Mouse (Mus musculus) myocyte (in vitro differentiated cells): ENCODE data around the gene Fbxw5.

Source experiments
- MAX ChIP-seq: IDR thresholded peaks from one replicate; pipeline ENCODE4 v1.6.1; 2011; ENCODE audit warnings: low read depth, mild to moderate bottlenecking, control low read depth
- MYOD1 ChIP-seq, 3 experiments: IDR thresholded peaks; one replicate each; pipeline ENCODE4 v1.6.1; 2011; ENCODE audit warnings: control low read depth in 2 of 3, low read depth in 2 of 3, mild to moderate bottlenecking in 2 of 3, moderate library complexity in 1 of 3; ENCODE audit not compliant: insufficient read length in 2 of 3, control insufficient read depth in 1 of 3
- MYOG ChIP-seq, 3 experiments: IDR thresholded peaks; one replicate each; pipeline ENCODE4 v1.6.1; 2011; ENCODE audit warnings: control low read depth in 2 of 3, low read depth in 2 of 3, mild to moderate bottlenecking in 2 of 3; ENCODE audit not compliant: insufficient read length in 2 of 3, control insufficient read depth in 1 of 3, insufficient read depth in 1 of 3
- POLR2A ChIP-seq: IDR thresholded peaks from one replicate; pipeline ENCODE4 v1.6.1; 2011; ENCODE audit warnings: low read depth, mild to moderate bottlenecking, control low read depth, moderate library complexity; ENCODE audit not compliant: insufficient read length
- POLR2AphosphoS2 ChIP-seq: IDR thresholded peaks from one replicate; pipeline ENCODE4 v1.6.1; 2011; ENCODE audit warnings: low read depth, control low read depth; ENCODE audit not compliant: insufficient read length
- REST ChIP-seq: IDR thresholded peaks from one replicate; pipeline ENCODE4 v1.6.1; 2011; ENCODE audit warnings: mild to moderate bottlenecking, control low read depth, moderate library complexity; ENCODE audit not compliant: insufficient read depth, insufficient read length
- SRF ChIP-seq: IDR thresholded peaks from one replicate; pipeline ENCODE4 v1.6.1; 2011; ENCODE audit warnings: low read depth; ENCODE audit not compliant: control insufficient read depth, insufficient read length
- USF1 ChIP-seq: IDR thresholded peaks from one replicate; pipeline ENCODE4 v1.6.1; 2011; ENCODE audit warnings: low read depth, mild to moderate bottlenecking, control low read depth, moderate library complexity

DNA sequence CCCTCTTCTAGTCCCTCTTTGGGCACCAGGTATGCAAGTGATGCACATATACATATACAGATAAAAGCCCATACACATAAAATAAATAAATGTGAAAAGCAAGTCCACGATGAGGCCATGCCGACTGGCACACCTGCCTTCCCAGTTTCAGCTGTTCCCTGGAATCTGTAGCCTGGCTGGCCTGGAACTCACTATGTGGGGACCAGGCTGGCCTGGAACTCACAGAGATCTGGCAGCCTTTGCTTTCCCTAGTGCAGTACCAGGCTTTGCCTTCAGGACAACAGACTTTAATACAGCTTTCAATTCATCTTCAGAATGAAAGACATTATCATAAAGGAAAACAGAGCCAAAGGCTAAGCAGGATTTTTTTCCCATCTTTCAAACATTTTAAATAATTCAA, 33.2 kb downstream of the Fbxw5 start:
- TF ChIP-seq POLR2AphosphoS2 (no peak), USF1 (no peak), MYOG (IDR thresholded peaks at IDR 0.05; ENCODE audit: control insufficient read depth in 1 of 3, insufficient read depth in 1 of 3, insufficient read length in 2 of 3, low read depth in 2 of 3) (peak; percentile 75 to 95 (median 81)), MAX (no peak), POLR2A (no peak), SRF (no peak), REST (no peak), MYOD1 (IDR thresholded peaks at IDR 0.05; ENCODE audit: control insufficient read depth in 1 of 3, insufficient read length in 2 of 3, low read depth in 2 of 3) (peak; percentile 50 to 89 (median 88))
